Mouse (Mus musculus) embryo, embryonic 11.5 days (tissue): Measurements from ENCODE around the gene Trpv2.
"Not testable (repeated sequence)": the region's sequence is repeated elsewhere in the genome, so short reads cannot be mapped to it uniquely, and the experiment has no call there.

ENCODE experiments used
- DNase-seq: peaks from one replicate; pipeline ENCODE4 v3.0.0-alpha.2; 2012; ENCODE audit warnings: low read depth, low spot score

The Trpv2 gene

DNA sequence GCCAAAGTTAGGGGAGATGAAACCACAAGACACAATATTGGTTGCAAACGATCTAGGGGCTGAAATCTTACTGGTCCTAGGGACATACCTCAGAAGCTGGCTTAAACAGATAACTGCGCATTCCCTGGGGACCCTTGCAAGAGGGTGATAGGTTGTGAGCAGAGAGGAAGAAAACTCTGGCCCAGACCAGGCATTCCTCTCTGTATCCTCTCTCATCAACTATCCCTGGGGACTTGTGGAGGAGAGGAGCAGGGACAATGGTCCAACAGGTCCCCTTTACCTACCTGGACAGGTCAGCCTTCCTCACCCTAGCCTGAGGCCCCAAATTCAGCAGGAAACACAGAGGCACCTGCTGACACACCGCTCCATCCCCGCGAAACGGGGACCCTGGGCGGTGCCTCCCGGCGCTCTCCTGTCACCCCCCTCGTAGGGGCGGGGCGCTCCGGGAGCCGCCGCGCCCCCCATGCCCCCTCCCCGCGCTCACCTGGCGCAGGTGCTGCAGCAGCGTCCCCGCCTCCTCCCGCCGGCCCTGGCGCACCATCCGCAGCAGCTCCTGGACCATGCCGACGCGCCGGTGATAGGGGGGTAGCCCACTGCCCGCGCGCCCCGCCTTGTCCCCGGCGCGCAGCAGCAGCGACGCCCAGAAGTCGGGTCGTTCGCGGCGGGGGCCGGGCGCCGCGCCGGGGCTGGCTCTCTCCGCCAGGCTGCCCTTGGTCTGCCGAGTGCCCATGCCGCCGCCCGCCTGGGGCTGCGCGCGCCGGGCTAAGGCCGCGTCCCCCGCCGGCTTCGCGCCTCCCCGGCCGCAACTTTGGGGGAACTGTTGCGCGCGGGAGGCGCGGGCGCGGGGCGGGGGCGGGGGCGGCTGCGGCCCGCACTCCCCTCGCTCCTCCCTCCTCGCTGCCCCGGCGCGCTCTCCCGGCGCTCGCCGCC, 73.6 kb downstream of the Trpv2 start, which contains the start of gene Lrrc75a:
Gene Lrrc75a (minus strand): TSS at position 863 of the 930 bp plus-strand sequence.
- peak; percentile 8 for DNase-seq

DNA sequence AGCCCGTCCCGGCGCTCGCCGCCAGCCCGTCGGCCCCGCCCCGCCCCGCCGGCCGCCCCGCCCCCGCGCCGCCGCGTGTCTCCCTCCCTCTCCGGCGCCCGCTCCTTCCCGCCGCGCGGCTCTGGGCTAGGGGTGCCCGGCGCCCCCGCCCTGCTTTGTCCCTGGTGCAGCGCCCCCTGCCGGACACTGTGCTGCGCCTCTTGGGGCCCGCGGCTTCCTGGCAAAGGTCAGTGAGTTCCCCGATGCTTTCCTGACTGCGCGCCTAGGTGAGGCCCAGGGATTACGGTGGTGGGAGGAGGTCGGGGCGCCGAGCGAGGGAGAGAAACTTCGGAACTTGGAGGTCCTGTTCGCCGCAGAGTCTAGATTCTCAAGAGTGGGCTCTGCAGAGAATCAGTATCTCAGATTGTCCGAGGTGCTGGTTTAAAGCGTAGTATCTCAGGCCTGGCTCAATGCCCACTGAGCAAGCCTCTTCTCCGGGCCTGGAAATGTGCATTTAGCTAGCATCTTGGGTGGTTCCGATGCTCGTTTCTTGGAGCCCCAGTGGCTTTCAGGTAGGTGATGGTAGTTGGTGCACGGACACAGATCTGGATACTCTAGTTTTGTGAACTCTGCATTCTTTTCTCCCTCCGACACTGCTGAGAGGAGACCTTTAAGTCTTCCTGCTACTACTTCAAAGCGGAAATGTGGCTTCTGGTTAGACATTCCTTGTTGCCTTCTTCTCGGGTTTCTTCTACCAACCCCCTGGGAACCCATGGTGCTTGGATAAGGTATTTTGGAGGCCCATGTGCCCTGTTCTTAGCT, 74.5 kb downstream of the Trpv2 start, which contains the start of gene Mmgt2:
Gene Mmgt2 (plus strand): TSS at position 74 of the 801 bp plus-strand sequence.
- peak; percentile 90 for DNase-seq

DNA sequence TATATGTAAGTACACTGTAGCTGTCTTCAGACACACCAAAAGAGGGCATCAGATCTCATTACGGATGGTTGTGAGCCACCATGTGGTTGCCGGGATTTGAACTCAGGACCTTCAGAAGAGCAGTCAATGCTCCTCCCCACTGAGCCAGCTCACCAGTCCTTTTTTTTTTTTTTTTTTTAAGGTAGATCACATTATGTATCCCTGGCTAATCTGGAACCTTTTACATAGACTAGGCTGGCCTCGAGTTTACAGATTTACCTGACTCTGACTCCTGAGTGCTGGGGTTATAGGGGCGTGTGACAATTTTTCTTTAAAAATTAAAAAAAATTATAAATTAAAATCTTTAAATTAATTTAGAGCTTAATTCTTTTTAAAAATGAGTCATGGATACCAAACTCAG, 75.5 kb downstream of the Trpv2 start:
- not testable (repeated sequence) for DNase-seq
